Mouse (Mus musculus): ENCODE data around the gene Sept9.

DNA sequence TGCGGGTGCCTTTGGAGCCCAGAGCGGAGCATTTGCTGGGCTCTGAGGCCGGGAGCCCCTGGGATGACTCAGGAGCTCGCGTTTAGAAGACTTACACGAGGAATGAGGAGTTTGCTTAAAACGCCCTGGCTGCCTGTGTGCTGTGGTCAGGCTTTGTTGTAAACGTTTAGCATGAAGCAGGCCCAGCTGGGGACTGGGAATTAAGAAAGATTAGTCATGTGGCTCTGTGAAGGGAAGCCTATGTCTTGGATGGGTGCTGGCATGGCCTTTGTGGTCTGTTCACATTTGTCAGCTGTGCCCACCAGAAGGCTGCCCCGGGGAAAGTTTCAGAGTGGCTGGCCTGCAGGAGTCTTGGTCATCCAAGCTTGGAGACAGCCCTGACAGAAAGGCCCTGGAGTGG, 61.2 kb downstream of the Sept9 start:
- TF ChIP-seq POLR2A (IDR thresholded peaks at IDR 0.05; ENCODE audit: control insufficient read depth, low read depth, low read length): no peak
- no peak for TF ChIP-seq CTCF (IDR thresholded peaks at IDR 0.05; ENCODE audit: control insufficient read depth, insufficient read depth, insufficient replicate concordance, low read depth, low read length)
